Mouse (Mus musculus) stomach, postnatal 0 days (tissue): ENCODE measurements around the gene 2610507B11Rik.

ENCODE experiments used
- CTCF ChIP-seq: IDR thresholded peaks from 2 replicates; pipeline ENCODE4 v1.5.1; 2016; ENCODE audit warnings: antibody characterized with exemption, low read depth, mild to moderate bottlenecking, moderate library complexity
- EP300 ChIP-seq: optimal IDR thresholded peaks from 2 replicates; pipeline ENCODE3; 2016; ENCODE audit warnings: antibody characterized with exemption

GRCm38 (mm10) chr11:78256618-78257017 lies 4.9 kb upstream of the 2610507B11Rik start:
- TF ChIP-seq CTCF (peak; percentile 68), EP300 (no peak)
